Mouse (Mus musculus) liver, embryonic 15.5 days (tissue): ENCODE results near the gene Cacna1d. TPM values are rescaled to one million over a fixed set of nuclear protein-coding genes. Genes with fewer than 3 reads are reported as not detected.

Experiments
- ATAC-seq: fragments of 200-750 bp; cut with Nextera tagmentation; 2 replicates; pipeline ENCODE4 v1.8.0; 2017; ENCODE audit warnings: moderate number of reproducible peaks, mild to moderate bottlenecking, moderate library complexity; ENCODE audit not compliant: insufficient read depth
- H3K27ac ChIP-seq: fragments of 300-500 bp; sonication (generic); replicated peaks from 2 replicates; pipeline ENCODE4 v1.5.1; 2015; ENCODE audit warnings: mild to moderate bottlenecking, inconsistent platforms
- H3K27me3 ChIP-seq: fragments of 300-500 bp; sonication (generic); 2 replicates; pipeline ENCODE4 v1.6.1; 2015; ENCODE audit warnings: mild to moderate bottlenecking, inconsistent platforms
- H3K36me3 ChIP-seq: fragments of 300-500 bp; sonication (generic); replicated peaks from 2 replicates; pipeline ENCODE4 v1.6.1; 2015; ENCODE audit warnings: moderate library complexity, mild to moderate bottlenecking, inconsistent platforms
- H3K4me1 ChIP-seq: fragments of 300-500 bp; sonication (generic); replicated peaks from 2 replicates; pipeline ENCODE4 v1.6.1; 2015; ENCODE audit warnings: inconsistent platforms
- H3K4me2 ChIP-seq: fragments of 300-500 bp; sonication (generic); 2 replicates; pipeline ENCODE4 v1.6.1; 2015; ENCODE audit warnings: moderate library complexity, mild to moderate bottlenecking, inconsistent platforms
- H3K4me3 ChIP-seq: fragments of 300-500 bp; sonication (generic); replicated peaks from 2 replicates; pipeline ENCODE4 v1.5.1; 2015; ENCODE audit warnings: mild to moderate bottlenecking, inconsistent platforms
- H3K9ac ChIP-seq: fragments of 300-500 bp; sonication (generic); 2 replicates; pipeline ENCODE4 v1.6.1; 2015; ENCODE audit warnings: moderate library complexity, mild to moderate bottlenecking, inconsistent platforms
- H3K9me3 ChIP-seq: fragments of 300-500 bp; sonication (generic); replicated peaks from 2 replicates; pipeline ENCODE4 v1.6.1; 2016; ENCODE audit warnings: inconsistent platforms
- WGBS: fragments of 180-500 bp; shearing (Covaris S2); methylation state at CpG from one replicate; pipeline ENCODE4 v1.1.7; 2015; ENCODE audit warnings: mixed read lengths; ENCODE audit not compliant: insufficient replicate concordance; 5-methylcytosine and 5-hydroxymethylcytosine counted together
- polyA plus RNA-seq: library from polyadenylated mRNA; unstranded; fragments of >200 nt; fragmentation: Nextera tagmentation; extraction: Ambion mirVana; gene quantifications from 2 replicates; pipeline ENCODE4 v1.2.1, GENCODE M21; 2015

Cacna1d gene
- polyA plus RNA-seq, 1 experiment from 2014 or later = 0.17 TPM

- no peaks in the 10 kb centered on the region for H3K9me3 ChIP-seq
- H3K36me3 ChIP-seq = no peaks in the 10 kb centered on the region
- no peak for ATAC-seq
- no peak overlapping the region for H3K27ac ChIP-seq
- no peak overlapping the region for H3K4me2 ChIP-seq
- no peaks in the 10 kb centered on the region for H3K27me3 ChIP-seq
- H3K9ac ChIP-seq = no peak overlapping the region
- 43% methylated on average over 1 of the region's 1 CpGs for WGBS
- H3K4me1 ChIP-seq = no peaks in the 10 kb centered on the region
- H3K4me3 ChIP-seq = no peak overlapping the region
Measured at GRCm38 (mm10) chr14:30200310-30200709, 290.9 kb downstream of the Cacna1d start.

GRCm38 (mm10) chr14:30198882-30199281 lies 292.4 kb downstream of the Cacna1d start:
- no peaks in the 10 kb centered on the region for H3K9me3 ChIP-seq
- no peak for ATAC-seq
- H3K4me3 ChIP-seq = no peak overlapping the region
- no peaks in the 10 kb centered on the region for H3K36me3 ChIP-seq
- no peak overlapping the region for H3K4me2 ChIP-seq
- H3K27ac ChIP-seq = no peak overlapping the region
- 61% methylated on average over 3 of the region's 3 CpGs for WGBS
- no peaks in the 10 kb centered on the region for H3K4me1 ChIP-seq
- no peaks in the 10 kb centered on the region for H3K27me3 ChIP-seq
- H3K9ac ChIP-seq = no peak overlapping the region

- H3K9ac ChIP-seq = no peak overlapping the region
- H3K27ac ChIP-seq = no peak overlapping the region
- no peak overlapping the region for H3K4me2 ChIP-seq
- H3K9me3 ChIP-seq = no peaks in the 10 kb centered on the region
- no peak for ATAC-seq
- no peak overlapping the region for H3K4me3 ChIP-seq
- H3K4me1 ChIP-seq = no peaks in the 10 kb centered on the region
- no peaks in the 10 kb centered on the region for H3K27me3 ChIP-seq
- 65% methylated on average over 4 of the region's 4 CpGs for WGBS
- no peaks in the 10 kb centered on the region for H3K36me3 ChIP-seq
Measured at GRCm38 (mm10) chr14:30198116-30198515, 293.1 kb downstream of the Cacna1d start.

GRCm38 (mm10) chr14:30196959-30197358 lies 294.3 kb downstream of the Cacna1d start:
- WGBS = 44% methylated on average over 1 of the region's 1 CpGs
- Histone ChIP-seq H3K9ac (no peak overlapping the region), H3K36me3 (no peaks in the 10 kb centered on the region), H3K4me2 (no peak overlapping the region), H3K4me3 (no peak overlapping the region), H3K4me1 (no peaks in the 10 kb centered on the region; the same call in 1 of the 2 replicates), H3K9me3 (no peaks in the 10 kb centered on the region), H3K27ac (no peak overlapping the region), H3K27me3 (no peaks in the 10 kb centered on the region)
- no peak for ATAC-seq

GRCm38 (mm10) chr14:30196235-30196634 lies 295.0 kb downstream of the Cacna1d start:
- ATAC-seq = no peak
- no peak overlapping the region for H3K4me3 ChIP-seq
- no peak overlapping the region for H3K4me2 ChIP-seq
- no peaks in the 10 kb centered on the region for H3K36me3 ChIP-seq
- WGBS = 22% methylated on average over 5 of the region's 5 CpGs
- H3K4me1 ChIP-seq = no peaks in the 10 kb centered on the region; the same call in 1 of the 2 replicates
- no peak overlapping the region for H3K27ac ChIP-seq
- no peaks in the 10 kb centered on the region for H3K9me3 ChIP-seq
- H3K27me3 ChIP-seq = no peaks in the 10 kb centered on the region
- H3K9ac ChIP-seq = no peak overlapping the region

GRCm38 (mm10) chr14:30190308-30190971 lies 300.8 kb downstream of the Cacna1d start:
- no peaks in the 10 kb centered on the region for H3K27me3 ChIP-seq
- H3K4me3 ChIP-seq = no peak overlapping the region
- H3K4me1 ChIP-seq = no peaks in the 10 kb centered on the region; the same call in 1 of the 2 replicates
- no peak overlapping the region for H3K9ac ChIP-seq
- ATAC-seq = no peak
- no peak overlapping the region for H3K27ac ChIP-seq
- no peaks in the 10 kb centered on the region for H3K9me3 ChIP-seq
- H3K4me2 ChIP-seq = no peak overlapping the region
- 65% methylated on average over 5 of the region's 5 CpGs for WGBS
- H3K36me3 ChIP-seq = no peaks in the 10 kb centered on the region

GRCm38 (mm10) chr14:30185616-30186274 lies 305.5 kb downstream of the Cacna1d start:
- Histone ChIP-seq H3K4me3 (no peak overlapping the region), H3K36me3 (no peaks in the 10 kb centered on the region), H3K9me3 (no peaks in the 10 kb centered on the region), H3K27ac (no peak overlapping the region), H3K4me1 (no peaks in the 10 kb centered on the region), H3K9ac (no peak overlapping the region), H3K4me2 (no peak overlapping the region), H3K27me3 (no peaks in the 10 kb centered on the region)
- 65% methylated on average over 6 of the region's 6 CpGs for WGBS
- no peak for ATAC-seq

- Histone ChIP-seq H3K9me3 (no peaks in the 10 kb centered on the region), H3K9ac (no peak overlapping the region), H3K27me3 (no peaks in the 10 kb centered on the region), H3K4me2 (no peak overlapping the region), H3K36me3 (no peaks in the 10 kb centered on the region), H3K27ac (no peak overlapping the region), H3K4me3 (no peak overlapping the region), H3K4me1 (no peaks in the 10 kb centered on the region)
- ATAC-seq = no peak
- 70% methylated on average over 13 of the region's 13 CpGs for WGBS
Measured at GRCm38 (mm10) chr14:30184445-30185152, 306.7 kb downstream of the Cacna1d start.

- WGBS = 49% methylated on average over 5 of the region's 5 CpGs
- ATAC-seq = no peak
Measured at GRCm38 (mm10) chr14:30184013-30184412, 307.2 kb downstream of the Cacna1d start.

GRCm38 (mm10) chr14:30182624-30183524 lies 308.4 kb downstream of the Cacna1d start:
- Histone ChIP-seq H3K4me3 (no peak overlapping the region), H3K9me3 (no peaks in the 10 kb centered on the region), H3K27me3 (no peaks in the 10 kb centered on the region), H3K4me2 (no peak overlapping the region), H3K27ac (no peak overlapping the region), H3K9ac (no peak overlapping the region), H3K4me1 (no peaks in the 10 kb centered on the region), H3K36me3 (no peaks in the 10 kb centered on the region)
- ATAC-seq = no peak
- WGBS = 65% methylated on average over 18 of the region's 18 CpGs

More at GRCm38 (mm10) chr14:30184013-30184412, 307.2 kb downstream of the Cacna1d start:
- Histone ChIP-seq H3K4me1 (no peaks in the 10 kb centered on the region), H3K27ac (no peak overlapping the region), H3K4me2 (no peak overlapping the region), H3K27me3 (no peaks in the 10 kb centered on the region), H3K9ac (no peak overlapping the region), H3K9me3 (no peaks in the 10 kb centered on the region), H3K36me3 (no peaks in the 10 kb centered on the region), H3K4me3 (no peak overlapping the region)
